Mouse (Mus musculus): ENCODE measurements around the gene Gm4952. TPM values are rescaled to one million over a fixed set of nuclear protein-coding genes. Genes with fewer than 3 reads are reported as not detected.

The Gm4952 gene
- polyA plus RNA-seq (2015; fragmentation: Nextera tagmentation; extraction: Ambion mirVana), result not detected in 2 replicates

GRCm38 (mm10) chr19:12599674-12600073, at the start of gene Gm4952:
TSS of gene Gm4952 (plus strand) at chr19:12599974.
- no peak within 1 kb of the TSS for H3K27ac ChIP-seq (replicated peaks)
- no peak within 1 kb of the TSS for H3K4me3 ChIP-seq
- no peak within 1 kb of the TSS for H3K4me2 ChIP-seq
- no peak within 1 kb of the TSS for H3K9ac ChIP-seq
- H3K36me3 ChIP-seq, result no peaks in the 10 kb centered on the region
- 76% methylated on average over 1 of the region's 1 CpGs for WGBS
- H3K9me3 ChIP-seq, result no peaks in the 10 kb centered on the region
- peaks cover 12% of the 10 kb centered on the region for H3K4me1 ChIP-seq (replicated peaks)
- H3K27me3 ChIP-seq, result peaks cover 10% of the 10 kb centered on the region; the same call in 1 of the 2 replicates
- no peak for ATAC-seq (ENCODE audit: low read depth)

GRCm38 (mm10) chr19:12550005-12550942, 49.5 kb upstream of the Gm4952 start:
- Histone ChIP-seq H3K36me3 (no peaks in the 10 kb centered on the region), H3K9ac (no peak overlapping the region), H3K4me1 (replicated peaks) (no peaks in the 10 kb centered on the region), H3K27ac (replicated peaks) (no peak overlapping the region), H3K4me3 (no peak overlapping the region), H3K9me3 (no peaks in the 10 kb centered on the region), H3K4me2 (no peak overlapping the region), H3K27me3 (no peaks in the 10 kb centered on the region)
- ATAC-seq (ENCODE audit: low read depth), result no peak
- WGBS, result 50% methylated on average over 5 of the region's 5 CpGs

GRCm38 (mm10) chr19:12556293-12556692, 43.5 kb upstream of the Gm4952 start:
- Histone ChIP-seq H3K4me2 (no peak overlapping the region), H3K4me3 (no peak overlapping the region), H3K4me1 (replicated peaks) (no peaks in the 10 kb centered on the region), H3K27me3 (no peaks in the 10 kb centered on the region), H3K9me3 (no peaks in the 10 kb centered on the region), H3K27ac (replicated peaks) (no peak overlapping the region), H3K36me3 (no peaks in the 10 kb centered on the region), H3K9ac (no peak overlapping the region)
- WGBS, result 94% methylated on average over 2 of the region's 2 CpGs
- ATAC-seq (ENCODE audit: low read depth), result no peak

GRCm38 (mm10) chr19:12558219-12558618, 41.6 kb upstream of the Gm4952 start:
- no peak overlapping the region for H3K4me2 ChIP-seq
- no peaks in the 10 kb centered on the region for H3K4me1 ChIP-seq (replicated peaks)
- no peaks in the 10 kb centered on the region for H3K36me3 ChIP-seq
- ATAC-seq (ENCODE audit: low read depth), result no peak
- H3K4me3 ChIP-seq, result no peak overlapping the region
- WGBS, result 92% methylated on average over 4 of the region's 4 CpGs
- no peaks in the 10 kb centered on the region for H3K27me3 ChIP-seq
- no peak overlapping the region for H3K9ac ChIP-seq
- H3K27ac ChIP-seq (replicated peaks), result no peak overlapping the region
- no peaks in the 10 kb centered on the region for H3K9me3 ChIP-seq

- H3K36me3 ChIP-seq, result no peaks in the 10 kb centered on the region
- no peaks in the 10 kb centered on the region for H3K27me3 ChIP-seq
- H3K4me1 ChIP-seq (replicated peaks), result no peaks in the 10 kb centered on the region
- no peak overlapping the region for H3K4me2 ChIP-seq
- no peaks in the 10 kb centered on the region for H3K9me3 ChIP-seq
- no peak overlapping the region for H3K4me3 ChIP-seq
- H3K27ac ChIP-seq (replicated peaks), result no peak overlapping the region
- H3K9ac ChIP-seq, result no peak overlapping the region
- no peak for ATAC-seq (ENCODE audit: low read depth)
Observed at GRCm38 (mm10) chr19:12564197-12564596, 35.6 kb upstream of the Gm4952 start.

- ATAC-seq (ENCODE audit: low read depth), result no peak
- WGBS, result 74% methylated on average over 4 of the region's 4 CpGs
Observed at GRCm38 (mm10) chr19:12567011-12567410, 32.8 kb upstream of the Gm4952 start.

GRCm38 (mm10) chr19:12570866-12571265, 28.9 kb upstream of the Gm4952 start:
- Histone ChIP-seq H3K9ac (no peak overlapping the region), H3K27ac (replicated peaks) (no peak overlapping the region), H3K36me3 (no peaks in the 10 kb centered on the region), H3K4me2 (no peak overlapping the region), H3K4me1 (replicated peaks) (peaks cover 20% of the 10 kb centered on the region), H3K9me3 (no peaks in the 10 kb centered on the region), H3K4me3 (no peak overlapping the region), H3K27me3 (no peaks in the 10 kb centered on the region)
- no peak for ATAC-seq (ENCODE audit: low read depth)
- WGBS, result 74% methylated on average over 2 of the region's 2 CpGs

More at GRCm38 (mm10) chr19:12567011-12567410, 32.8 kb upstream of the Gm4952 start:
- no peaks in the 10 kb centered on the region for H3K9me3 ChIP-seq
- no peak overlapping the region for H3K27ac ChIP-seq (replicated peaks)
- no peak overlapping the region for H3K9ac ChIP-seq
- no peaks in the 10 kb centered on the region for H3K36me3 ChIP-seq
- H3K4me1 ChIP-seq (replicated peaks), result no peaks in the 10 kb centered on the region
- H3K4me2 ChIP-seq, result no peak overlapping the region
- no peaks in the 10 kb centered on the region for H3K27me3 ChIP-seq
- H3K4me3 ChIP-seq, result no peak overlapping the region

GRCm38 (mm10) chr19:12571687-12572086, 28.1 kb upstream of the Gm4952 start:
- no peaks in the 10 kb centered on the region for H3K36me3 ChIP-seq
- peaks cover 20% of the 10 kb centered on the region for H3K4me1 ChIP-seq (replicated peaks)
- H3K27ac ChIP-seq (replicated peaks), result no peak overlapping the region
- no peaks in the 10 kb centered on the region for H3K9me3 ChIP-seq
- ATAC-seq (ENCODE audit: low read depth), result no peak
- no peak overlapping the region for H3K9ac ChIP-seq
- H3K4me3 ChIP-seq, result no peak overlapping the region
- H3K4me2 ChIP-seq, result no peak overlapping the region
- no peaks in the 10 kb centered on the region for H3K27me3 ChIP-seq
- 91% methylated on average over 1 of the region's 1 CpGs for WGBS

- Histone ChIP-seq H3K27me3 (no peaks in the 10 kb centered on the region), H3K9me3 (no peaks in the 10 kb centered on the region), H3K36me3 (no peaks in the 10 kb centered on the region), H3K9ac (peak overlapping the region; percentile 56), H3K4me1 (replicated peaks) (peaks cover 20% of the 10 kb centered on the region), H3K4me2 (peak overlapping the region; percentile 61), H3K4me3 (peak overlapping the region; percentile 40), H3K27ac (replicated peaks) (peak overlapping the region; percentile 19; the same call in 1 of the 2 replicates)
- peak; percentile 25 for ATAC-seq (ENCODE audit: low read depth)
- WGBS, result 88% methylated on average over 1 of the region's 1 CpGs
Observed at GRCm38 (mm10) chr19:12572614-12573265, 27.0 kb upstream of the Gm4952 start.

- 7% methylated on average over 14 of the region's 14 CpGs for WGBS
- no peaks in the 10 kb centered on the region for H3K27me3 ChIP-seq
- H3K9me3 ChIP-seq, result no peaks in the 10 kb centered on the region
- H3K4me1 ChIP-seq (replicated peaks), result peaks cover 20% of the 10 kb centered on the region
- peak overlapping the region; percentile 61 for H3K4me2 ChIP-seq
- H3K4me3 ChIP-seq, result peak overlapping the region; percentile 40
- peak; percentile 100 for ATAC-seq (ENCODE audit: low read depth)
- H3K36me3 ChIP-seq, result no peaks in the 10 kb centered on the region
- peak overlapping the region; percentile 56 for H3K9ac ChIP-seq
- H3K27ac ChIP-seq (replicated peaks), result peak overlapping the region; percentile 19; the same call in 1 of the 2 replicates
Observed at GRCm38 (mm10) chr19:12573266-12574011, 26.3 kb upstream of the Gm4952 start.

- H3K27me3 ChIP-seq, result no peaks in the 10 kb centered on the region
- no peaks in the 10 kb centered on the region for H3K36me3 ChIP-seq
- peaks cover 20% of the 10 kb centered on the region for H3K4me1 ChIP-seq (replicated peaks)
- peak overlapping the region; percentile 56 for H3K9ac ChIP-seq
- H3K4me2 ChIP-seq, result peak overlapping the region; percentile 61
- H3K9me3 ChIP-seq, result no peaks in the 10 kb centered on the region
- no peak overlapping the region for H3K27ac ChIP-seq (replicated peaks)
- peak overlapping the region; percentile 40 for H3K4me3 ChIP-seq
- ATAC-seq (ENCODE audit: low read depth), result no peak
- 24% methylated on average over 5 of the region's 5 CpGs for WGBS
Observed at GRCm38 (mm10) chr19:12574012-12574407, 25.8 kb upstream of the Gm4952 start.

GRCm38 (mm10) chr19:12575107-12575506, 24.7 kb upstream of the Gm4952 start:
- Histone ChIP-seq H3K4me2 (no peak overlapping the region), H3K9ac (no peak overlapping the region), H3K9me3 (no peaks in the 10 kb centered on the region), H3K4me3 (no peak overlapping the region), H3K36me3 (no peaks in the 10 kb centered on the region), H3K27ac (replicated peaks) (no peak overlapping the region), H3K4me1 (replicated peaks) (peaks cover 20% of the 10 kb centered on the region), H3K27me3 (no peaks in the 10 kb centered on the region)
- WGBS, result 90% methylated on average over 7 of the region's 7 CpGs
- ATAC-seq (ENCODE audit: low read depth), result no peak

All from neural tube, embryonic 13.5 days (tissue).